Comparison of ENCODE assay signal across 8 mouse cellular contexts in genomic region chr12:90740468-90740867, GRCm38 (mm10). TPM values are rescaled to one million over a fixed set of nuclear protein-coding genes. Genes with fewer than 3 reads are reported as not detected.
DNase-seq lines count a peak whose midpoint lies in the region; ATAC-seq lines count a peak whose summit lies in the region.

No protein-coding gene starts in this region.

- no peaks in the 10 kb centered on the region for H3K27me3 ChIP-seq in kidney, embryonic 14.5 days (ENCODE audit: control insufficient read depth, insufficient read depth, low read length)
- H3K27me3 ChIP-seq in limb, embryonic 11.5 days (ENCODE audit: control insufficient read depth, insufficient read depth, low read length): no peaks in the 10 kb centered on the region

- H3K9me3 ChIP-seq in kidney, embryonic 14.5 days (ENCODE audit: control insufficient read depth, low read length): no peaks in the 10 kb centered on the region
- no peaks in the 10 kb centered on the region for H3K9me3 ChIP-seq in limb, embryonic 11.5 days (ENCODE audit: control insufficient read depth, low read length)

- H3K4me3 ChIP-seq in kidney, embryonic 14.5 days (ENCODE audit: low read length): no peak overlapping the region
- H3K4me3 ChIP-seq in limb, embryonic 11.5 days (ENCODE audit: low read depth, low read length): no peak overlapping the region

- no peaks in the 10 kb centered on the region for H3K36me3 ChIP-seq in kidney, embryonic 14.5 days (ENCODE audit: control insufficient read depth, insufficient read depth, low read length)
- H3K36me3 ChIP-seq in limb, embryonic 11.5 days (ENCODE audit: control insufficient read depth, insufficient read depth, low read length): no peaks in the 10 kb centered on the region

- WGBS in kidney, embryonic 14.5 days: 39% methylated on average over 2 of the region's 2 CpGs
- WGBS in limb, embryonic 11.5 days: 37% methylated on average over 2 of the region's 2 CpGs

- H3K4me1 ChIP-seq in kidney, embryonic 14.5 days (ENCODE audit: control insufficient read depth, insufficient read depth, low read length): no peaks in the 10 kb centered on the region
- no peaks in the 10 kb centered on the region for H3K4me1 ChIP-seq in limb, embryonic 11.5 days (ENCODE audit: control insufficient read depth, insufficient read depth, low read length)

- 0 out of 2 replicates have a peak, but pooled peaks have one; percentile 80 for ATAC-seq in kidney, embryonic 14.5 days (ENCODE audit: low FRiP score, low TSS enrichment)
- ATAC-seq in limb, embryonic 11.5 days (ENCODE audit: insufficient number of reproducible peaks, low FRiP score, low TSS enrichment, low read depth): no peak

- DNase-seq in urinary bladder, adult 18-20 months (ENCODE audit: low spot score in 2 of 2): peak; percentile 53 to 59
- DNase-seq in urinary bladder, adult 2 months (ENCODE audit: low spot score): no peak
- DNase-seq in cerebellum, postnatal 10 days: peak; percentile 88 to 89
- DNase-seq in frontal cortex, postnatal 36 days (ENCODE audit: low spot score in 2 of 2): peak; percentile 66 to 83
- peak; percentile 66 for DNase-seq in limb, embryonic 11.5 days (ENCODE audit: low spot score)
- DNase-seq in ovary, postnatal 14 days (ENCODE audit: low spot score): peak; percentile 67
- peak; percentile 32 for DNase-seq in urinary bladder, postnatal 10 days (ENCODE audit: low spot score)

- H3K9ac ChIP-seq in kidney, embryonic 14.5 days (ENCODE audit: low read depth, low read length): no peak overlapping the region
- H3K9ac ChIP-seq in limb, embryonic 11.5 days (ENCODE audit: low read length): no peak overlapping the region

- H3K4me2 ChIP-seq in kidney, embryonic 14.5 days (replicated peaks; ENCODE audit: low read depth, low read length): no peak overlapping the region
- H3K4me2 ChIP-seq in limb, embryonic 11.5 days (ENCODE audit: low read depth, severe bottlenecking): no peak overlapping the region

- no peak overlapping the region for H3K27ac ChIP-seq in kidney, embryonic 14.5 days (ENCODE audit: low read depth, low read length)
- H3K27ac ChIP-seq in limb, embryonic 11.5 days (replicated peaks; ENCODE audit: low read depth, low read length): no peak overlapping the region

RNA-seq across cellular contexts. Expression of gene Dio2, which starts 2.2 kb away (rescaled TPM):
- 1.1 and 1.5 TPM in 2 replicates for polyA plus RNA-seq in urinary bladder, adult 2 months (2012; rRNA removed)
- polyA plus RNA-seq in kidney, embryonic 14.5 days (2014; fragmentation: Nextera tagmentation; extraction: Ambion mirVana): 0.07 TPM in 1 of 2 replicates, not detected in the other
- 0.03 and 0.28 TPM in 2 replicates for polyA plus RNA-seq in limb, embryonic 11.5 days (2014; fragmentation: Nextera tagmentation; extraction: Ambion mirVana)
